Mouse (Mus musculus): ENCODE results near the gene St6gal1.
A peak's percentile ranks its signal among the peaks of the same experiment; 100 is the strongest.

St6gal1 gene

DNA sequence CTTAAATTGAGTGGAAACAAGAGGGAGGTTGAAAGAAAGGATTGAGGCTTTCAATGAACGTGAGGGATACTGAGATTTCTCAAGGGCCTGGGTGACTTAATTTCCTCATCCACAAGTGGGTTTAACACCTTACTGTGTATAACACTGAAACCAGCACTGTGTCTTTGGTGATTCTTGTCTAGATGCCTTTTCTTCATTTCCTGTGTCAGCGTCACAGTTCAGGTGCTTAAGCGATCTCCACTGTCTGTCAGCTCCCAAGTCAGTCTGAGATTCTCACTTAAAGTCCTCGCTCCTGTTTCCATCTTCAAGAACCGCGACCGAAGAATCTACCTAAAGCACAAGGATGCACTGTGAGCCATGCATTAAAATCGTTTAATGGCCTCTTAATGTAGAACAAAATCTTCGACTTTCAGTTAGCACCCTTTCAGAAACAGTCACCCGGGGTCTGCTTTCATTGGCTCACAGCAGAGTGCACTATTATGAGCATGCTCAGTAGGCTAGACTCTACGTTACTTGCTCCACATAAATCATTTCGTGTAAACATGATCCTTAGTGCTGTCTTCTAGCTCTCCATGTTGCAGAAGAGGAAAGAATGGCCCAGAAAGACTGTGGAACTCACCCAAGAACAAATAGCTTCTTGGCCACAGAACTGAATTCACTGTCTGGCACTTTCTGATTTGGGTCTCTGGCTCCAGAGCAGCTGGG lies 1.2 kb upstream of the St6gal1 start:
- peak; percentile 80 for DNase-seq (ENCODE audit: low read depth)

DNA sequence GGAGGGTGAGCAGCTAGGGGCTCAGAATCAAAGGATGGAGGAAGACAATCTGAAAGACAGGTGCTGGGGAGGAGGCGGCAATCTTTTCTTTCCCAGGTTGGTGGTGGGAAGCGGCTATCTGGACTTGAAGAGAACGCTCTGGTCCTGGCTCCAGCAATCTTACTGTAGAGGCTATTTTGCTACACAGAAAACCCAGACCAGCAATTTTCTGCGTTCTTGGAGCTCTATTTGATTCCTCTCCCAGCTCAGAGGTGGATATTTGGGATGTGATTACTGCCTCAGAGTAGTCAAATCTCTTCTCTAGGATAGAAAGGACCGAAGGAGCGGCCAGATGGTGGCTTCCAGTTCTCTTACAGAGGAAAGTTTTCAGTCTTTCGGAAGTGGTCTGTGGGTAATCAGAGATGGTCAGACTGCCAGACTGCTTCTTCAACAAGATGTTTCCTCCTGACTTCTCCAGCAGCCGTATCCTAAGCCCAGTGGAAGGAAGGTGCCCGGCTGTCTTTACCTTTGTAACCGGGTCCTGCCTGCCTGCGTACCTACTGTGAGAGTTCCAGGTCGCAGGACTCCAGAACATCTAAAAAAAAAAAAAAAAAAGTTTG lies 570 bp upstream of the St6gal1 start:
- peak; percentile 63 for DNase-seq (ENCODE audit: low read depth)

DNA sequence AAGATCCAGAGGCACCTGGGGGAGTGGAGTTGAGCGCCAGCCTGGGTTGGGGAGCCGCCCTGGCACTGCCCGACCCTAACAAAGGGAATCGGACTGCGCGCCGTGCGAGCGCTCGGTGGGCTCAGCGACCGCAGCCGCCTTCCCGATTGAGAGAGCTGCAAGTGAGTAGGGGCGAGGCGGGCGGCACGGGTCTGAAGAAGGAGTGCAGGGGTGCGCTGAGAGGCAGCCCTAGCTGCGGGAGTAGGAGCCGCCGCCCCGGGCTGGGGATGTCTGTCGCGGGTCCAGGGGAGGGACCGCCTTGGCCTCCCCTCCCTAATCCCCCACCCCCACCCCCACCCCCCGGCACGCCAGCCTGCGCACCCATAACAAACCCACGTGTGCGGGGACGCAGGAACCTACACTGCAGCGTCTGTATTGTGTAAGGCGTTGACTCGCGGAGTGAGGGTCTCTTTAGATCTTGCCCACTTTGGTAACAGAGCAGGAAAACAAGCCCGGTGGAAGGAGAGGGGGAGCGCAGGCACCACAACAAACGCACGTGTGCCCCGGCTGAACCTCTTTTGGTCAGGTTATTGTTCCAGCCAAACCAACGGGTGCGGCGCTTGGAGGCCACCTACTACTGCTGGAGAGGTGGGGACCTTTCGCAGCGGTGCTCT lies 655 bp downstream of the St6gal1 start:
- DNase-seq (ENCODE audit: low read depth) = peak; percentile 78

GRCm38 (mm10) chr16:23225821-23226600 lies 1.5 kb downstream of the St6gal1 start:
- peak; percentile 79 for DNase-seq (ENCODE audit: low read depth)

DNA sequence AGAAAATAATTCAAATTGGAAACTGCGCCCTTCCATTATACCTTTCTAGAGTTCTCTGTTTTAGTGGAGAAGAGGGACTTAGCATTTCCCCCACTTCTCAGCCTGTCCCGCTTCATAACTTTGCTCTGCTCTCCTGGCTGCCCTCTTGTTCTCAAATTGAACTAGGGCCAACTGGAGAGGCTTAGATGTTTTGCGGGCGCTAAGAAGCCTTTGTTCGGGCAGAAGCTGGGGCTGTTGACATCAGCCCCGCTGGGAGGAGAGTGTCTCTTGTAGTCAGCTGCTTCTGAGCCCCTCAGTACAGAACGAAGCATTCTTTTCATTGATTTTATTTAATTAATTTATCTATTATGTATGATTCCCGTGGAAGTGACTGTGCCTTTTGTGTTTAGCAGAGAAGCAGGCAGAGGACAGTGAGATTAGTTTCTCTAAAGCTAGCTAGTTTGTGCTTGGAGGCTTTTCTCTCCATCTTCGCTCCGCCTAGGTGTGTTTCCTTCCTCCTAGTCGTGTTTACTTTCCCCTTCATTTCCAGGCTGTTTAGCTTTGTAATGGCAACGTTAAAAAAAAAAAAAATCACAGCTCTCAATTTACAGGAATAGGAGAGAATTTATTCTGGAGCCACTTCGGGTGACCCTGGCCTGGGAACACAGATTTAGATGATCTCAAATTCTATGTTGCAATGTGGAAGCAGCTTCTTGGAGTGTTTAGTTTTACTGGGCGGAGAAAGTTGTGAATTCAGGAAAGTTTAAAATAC lies 2.2 kb downstream of the St6gal1 start:
- DNase-seq (ENCODE audit: low read depth) = peak; percentile 74

GRCm38 (mm10) chr16:23227851-23228250 lies 3.3 kb downstream of the St6gal1 start:
- DNase-seq (ENCODE audit: low read depth) = peak; percentile 55

- DNase-seq (ENCODE audit: low read depth) = peak; percentile 71
These were observed 3.9 kb downstream of the St6gal1 start for GRCm38 (mm10) chr16:23228486-23228885.

DNA sequence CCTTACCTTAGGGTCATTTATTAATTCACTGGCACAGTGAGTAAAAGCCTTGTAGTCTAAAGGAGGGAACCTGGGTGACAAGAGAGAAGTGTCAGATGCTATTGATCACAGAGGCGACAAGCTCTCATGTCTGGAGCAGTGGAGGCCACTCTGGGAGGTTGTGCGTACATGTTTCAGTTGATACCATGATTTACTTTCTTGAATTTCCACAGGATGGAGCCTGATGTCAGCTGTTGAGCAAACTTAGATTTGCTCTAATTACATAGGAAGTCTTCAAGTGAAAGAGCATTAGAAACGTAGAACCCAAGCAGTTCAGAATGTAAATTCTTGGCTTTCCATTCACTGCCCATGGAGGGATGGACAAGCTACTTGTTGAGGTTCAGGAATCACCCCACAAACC lies 5.4 kb downstream of the St6gal1 start:
- DNase-seq (ENCODE audit: low read depth) = peak; percentile 63

- no peak for DNase-seq (ENCODE audit: low read depth)
These were observed 6.6 kb downstream of the St6gal1 start for GRCm38 (mm10) chr16:23231168-23231567.

- no peak for DNase-seq (ENCODE audit: low read depth)
These were observed 8.2 kb downstream of the St6gal1 start for GRCm38 (mm10) chr16:23232691-23233090.

DNA sequence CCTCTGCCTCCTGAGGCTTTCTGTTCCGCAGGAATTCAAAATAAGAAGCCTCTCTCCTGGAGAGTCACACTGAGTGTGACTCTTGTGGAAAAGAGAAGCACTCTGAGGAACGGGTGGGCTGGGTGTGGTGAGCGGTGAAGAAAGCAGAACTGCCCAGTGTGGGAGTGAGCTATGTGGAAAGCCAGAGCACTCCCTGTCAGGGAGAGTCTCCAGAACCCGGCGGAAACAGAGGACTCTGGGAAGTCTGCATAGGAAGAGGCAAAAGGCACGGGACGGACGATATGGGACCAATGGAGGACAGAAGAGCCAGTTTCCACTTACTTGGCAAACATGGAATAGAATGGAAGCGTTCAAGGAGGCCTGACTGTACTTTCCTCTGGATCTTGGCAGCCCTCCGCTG lies 9.0 kb downstream of the St6gal1 start:
- DNase-seq (ENCODE audit: low read depth) = no peak

DNA sequence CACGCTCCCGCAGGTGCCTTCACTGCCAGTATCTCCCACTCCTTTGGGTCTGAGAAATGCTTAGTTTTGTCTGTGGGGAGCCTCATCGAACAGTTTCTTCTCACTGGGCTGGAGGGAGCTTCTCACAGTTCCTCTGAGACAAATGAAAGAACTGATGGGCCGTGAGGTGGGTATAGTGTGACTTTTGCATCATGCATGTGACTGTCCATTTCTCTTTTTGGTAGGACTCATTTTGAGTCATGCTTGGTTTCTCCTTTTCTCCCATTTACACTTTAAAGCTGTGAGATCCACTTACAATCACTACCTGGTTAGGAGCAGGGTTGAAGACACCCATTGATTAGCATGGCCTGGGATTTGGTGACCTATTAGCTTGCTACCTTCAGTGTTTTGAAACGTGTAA lies 10.0 kb downstream of the St6gal1 start:
- no peak for DNase-seq (ENCODE audit: low read depth)

GRCm38 (mm10) chr16:23235173-23235694 lies 10.7 kb downstream of the St6gal1 start:
- DNase-seq (ENCODE audit: low read depth) = no peak

- no peak for DNase-seq (ENCODE audit: low read depth)
These were observed 15.0 kb downstream of the St6gal1 start for GRCm38 (mm10) chr16:23239583-23239982.

DNA sequence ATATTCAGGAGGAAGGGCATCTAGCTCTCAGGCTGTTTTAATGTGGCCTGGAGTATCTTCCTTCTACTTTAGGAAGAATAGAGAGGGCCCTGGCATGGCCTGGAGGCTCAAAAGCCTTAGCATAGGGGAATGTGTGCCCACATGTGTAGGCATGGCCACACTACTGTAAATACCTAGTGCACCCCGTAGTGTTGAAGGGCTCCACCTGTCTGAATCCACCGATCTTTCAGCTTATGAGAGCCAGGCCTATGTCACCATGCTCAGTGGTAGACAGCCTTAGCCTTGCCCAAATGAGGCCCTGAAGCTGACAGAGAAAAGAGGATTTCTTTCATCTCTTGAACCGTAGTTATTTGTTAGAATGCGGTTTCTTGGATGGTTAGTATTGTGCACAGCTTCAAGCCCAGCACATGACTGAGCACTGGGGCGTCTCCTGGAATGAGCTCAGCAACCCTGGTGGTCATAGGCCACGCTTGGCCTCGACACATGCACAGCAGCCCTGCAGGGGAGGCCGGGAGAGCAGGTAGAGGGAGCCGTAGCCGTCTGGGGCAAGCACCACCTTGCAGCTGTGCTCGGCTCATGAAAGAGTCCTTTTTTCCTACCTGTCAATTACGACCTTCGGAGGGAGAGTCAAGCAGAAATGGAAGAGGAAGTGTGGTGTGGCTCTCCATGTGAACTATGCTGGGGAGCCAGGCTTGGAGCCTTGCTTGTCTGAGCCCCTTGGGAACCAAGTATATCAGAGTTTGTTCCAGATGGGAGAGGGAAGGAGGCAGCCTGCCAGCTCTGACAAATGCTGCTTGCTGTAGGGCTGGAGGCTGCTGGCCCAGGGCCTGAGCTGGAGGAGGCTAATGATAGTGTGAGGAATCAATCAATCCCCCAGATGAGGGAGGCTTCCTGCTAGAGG lies 15.8 kb downstream of the St6gal1 start:
- peak; percentile 72 for DNase-seq (ENCODE audit: low read depth)

DNA sequence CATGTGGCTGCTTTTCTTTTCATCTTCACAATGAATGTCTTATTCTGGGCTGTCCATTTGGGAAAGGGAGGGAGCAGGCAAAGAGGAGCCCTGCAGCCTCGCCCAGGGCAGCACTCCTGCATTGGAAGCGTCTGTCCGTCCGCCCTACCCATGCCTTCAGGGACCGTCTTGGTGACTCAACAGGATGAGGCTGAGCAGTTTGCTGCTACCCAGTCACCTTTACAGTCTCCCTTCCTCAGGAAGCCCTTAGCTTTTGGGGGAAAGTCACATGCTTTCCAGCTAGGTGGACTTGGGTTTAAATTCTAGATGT lies 16.4 kb downstream of the St6gal1 start:
- DNase-seq (ENCODE audit: low read depth) = no peak

- DNase-seq (ENCODE audit: low read depth) = no peak
These were observed 19.3 kb downstream of the St6gal1 start for GRCm38 (mm10) chr16:23243726-23244425.

GRCm38 (mm10) chr16:23244486-23244885 lies 19.9 kb downstream of the St6gal1 start:
- no peak for DNase-seq (ENCODE audit: low read depth)

DNA sequence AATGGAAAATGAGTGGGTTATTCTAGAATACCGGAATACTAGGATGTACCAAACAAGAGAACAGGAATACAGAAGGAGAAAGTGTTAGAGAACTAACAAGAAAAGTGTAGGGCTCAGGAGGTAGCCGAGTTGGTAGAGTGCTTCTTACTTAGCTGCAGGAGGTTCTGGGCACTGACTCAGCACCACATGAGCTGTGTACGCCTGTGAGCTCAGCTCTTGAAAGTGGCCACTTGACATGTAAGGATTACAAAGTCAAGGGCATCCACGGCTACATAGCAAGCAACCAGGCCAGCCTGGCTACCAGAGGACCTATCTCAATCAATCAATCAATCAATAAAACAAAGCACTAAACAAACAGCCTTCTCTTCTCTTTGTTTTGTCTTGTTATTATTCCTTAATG lies 24.7 kb downstream of the St6gal1 start:
- DNase-seq (ENCODE audit: low read depth) = no peak

- DNase-seq (ENCODE audit: low read depth) = no peak
These were observed 25.2 kb downstream of the St6gal1 start for GRCm38 (mm10) chr16:23249762-23250161.

All from naive thymus-derived CD4-positive, alpha-beta T cell, adult 2 months (primary cell).